Mouse (Mus musculus) forebrain, postnatal 0 days (tissue): ENCODE measurements around the gene Ippk. TPM values are rescaled to one million over a fixed set of nuclear protein-coding genes. Genes with fewer than 3 reads are reported as not detected.

Experiments used
- ATAC-seq: fragments of 200-750 bp; cut with Nextera tagmentation; 2 replicates; pipeline ENCODE4 v1.8.0; 2017; ENCODE audit warnings: mild to moderate bottlenecking, moderate library complexity
- DNase-seq: peaks from one replicate; pipeline ENCODE4 v3.0.0-alpha.2; 2015
- H3K27ac ChIP-seq: fragments of 300-500 bp; sonication (generic); 2 replicates; pipeline ENCODE4 v1.5.1; 2014; ENCODE audit warnings: low read depth, mild to moderate bottlenecking, antibody characterized with exemption, low read length, moderate library complexity, mixed read lengths
- H3K27me3 ChIP-seq: fragments of 300-500 bp; sonication (generic); 2 replicates; pipeline ENCODE4 v1.6.1; 2014; ENCODE audit warnings: mild to moderate bottlenecking, low read length, mixed read lengths; ENCODE audit not compliant: insufficient read depth
- H3K36me3 ChIP-seq: fragments of 300-500 bp; sonication (generic); 2 replicates; pipeline ENCODE4 v1.6.1; 2014; ENCODE audit warnings: mild to moderate bottlenecking, moderate library complexity; ENCODE audit not compliant: insufficient read depth
- H3K4me1 ChIP-seq: fragments of 300-500 bp; sonication (generic); 2 replicates; pipeline ENCODE4 v1.6.1; 2014; ENCODE audit warnings: antibody characterized with exemption; ENCODE audit not compliant: insufficient read depth
- H3K4me2 ChIP-seq: fragments of 300-500 bp; sonication (generic); 2 replicates; pipeline ENCODE4 v1.6.1; 2014; ENCODE audit warnings: low read depth, mild to moderate bottlenecking, moderate library complexity
- H3K4me3 ChIP-seq: fragments of 300-500 bp; sonication (generic); 2 replicates; pipeline ENCODE4 v1.5.1; 2014; ENCODE audit warnings: low read depth, low read length, mixed read lengths
- H3K9ac ChIP-seq: fragments of 300-500 bp; sonication (generic); 2 replicates; pipeline ENCODE4 v1.6.1; 2014; ENCODE audit warnings: mild to moderate bottlenecking
- H3K9me3 ChIP-seq: fragments of 300-500 bp; sonication (generic); 2 replicates; pipeline ENCODE4 v1.6.1; 2016; ENCODE audit warnings: low read length
- CTCF ChIP-seq: sonication (generic); IDR thresholded peaks from 2 replicates; pipeline ENCODE4 v1.5.1; 2016; ENCODE audit warnings: antibody characterized with exemption, control low read depth, low read depth
- WGBS: fragments of 180-500 bp; shearing (Covaris S2); extraction: QIAGEN DNeasy Blood & Tissue Kit; methylation state at CpG from one replicate; pipeline ENCODE4 v1.1.7; 2014; 5-methylcytosine and 5-hydroxymethylcytosine counted together
- polyA plus RNA-seq: library from polyadenylated mRNA; unstranded; fragments of >200 nt; fragmentation: Nextera tagmentation; extraction: Ambion mirVana; gene quantifications from 2 replicates; pipeline ENCODE4 v1.2.1, GENCODE M21; 2015
- total RNA-seq: library from RNA; depleted of rRNA; stranded (reverse); fragments of >200 nt; gene quantifications from 2 replicates; pipeline ENCODE4 v1.2.3, GENCODE M21; 2014

Gene Ippk
- total and polyA plus RNA-seq, 2 experiments from 2014 or later: 11.7 to 15.9 TPM

DNA sequence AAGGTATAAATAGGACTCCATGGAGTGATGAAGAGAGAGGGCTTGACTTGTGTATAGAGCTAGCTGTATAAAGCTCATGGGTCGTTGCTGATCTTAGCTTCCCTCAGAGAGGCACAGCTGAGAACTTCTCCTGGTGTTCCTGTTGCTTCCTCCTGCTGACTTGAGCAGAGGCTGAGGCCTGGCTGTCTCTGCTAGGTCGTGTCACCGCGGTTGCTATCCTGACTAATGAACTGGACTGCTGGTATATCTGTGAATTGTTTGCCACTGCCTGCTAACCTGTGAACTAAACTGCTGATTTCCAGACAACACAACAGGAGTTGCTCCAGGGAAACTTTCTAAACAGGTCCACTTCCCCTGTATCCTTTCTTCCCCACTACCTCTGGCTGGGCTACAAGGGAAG, 49.3 kb downstream of the Ippk start:
- no peaks in the 10 kb centered on the region for H3K9me3 ChIP-seq
- H3K4me2 ChIP-seq: no peak overlapping the region
- ATAC-seq (no peak), DNase-seq (no peak)
- peaks cover 6% of the 10 kb centered on the region for H3K36me3 ChIP-seq
- no peaks in the 10 kb centered on the region for H3K27me3 ChIP-seq
- TF ChIP-seq CTCF: no peak
- H3K9ac ChIP-seq: no peak overlapping the region
- H3K4me3 ChIP-seq: no peak overlapping the region
- no peak overlapping the region for H3K27ac ChIP-seq
- H3K4me1 ChIP-seq: no peaks in the 10 kb centered on the region
- 86% methylated on average over 4 of the region's 4 CpGs for WGBS

- WGBS: 43% methylated on average over 4 of the region's 4 CpGs
- Histone ChIP-seq H3K27ac (no peak overlapping the region), H3K4me1 (no peaks in the 10 kb centered on the region), H3K9me3 (no peaks in the 10 kb centered on the region), H3K9ac (no peak overlapping the region), H3K27me3 (no peaks in the 10 kb centered on the region), H3K4me2 (no peak overlapping the region), H3K36me3 (peaks cover 1% of the 10 kb centered on the region; the same call in 1 of the 2 replicates), H3K4me3 (no peak overlapping the region)
- DNase-seq (peak; percentile 9), ATAC-seq (0 out of 2 replicates have a peak, but pooled peaks have one; percentile 12)
- TF ChIP-seq CTCF: no peak
These were observed 49.8 kb downstream of the Ippk start for GRCm38 (mm10) chr13:49470806-49471205.

DNA sequence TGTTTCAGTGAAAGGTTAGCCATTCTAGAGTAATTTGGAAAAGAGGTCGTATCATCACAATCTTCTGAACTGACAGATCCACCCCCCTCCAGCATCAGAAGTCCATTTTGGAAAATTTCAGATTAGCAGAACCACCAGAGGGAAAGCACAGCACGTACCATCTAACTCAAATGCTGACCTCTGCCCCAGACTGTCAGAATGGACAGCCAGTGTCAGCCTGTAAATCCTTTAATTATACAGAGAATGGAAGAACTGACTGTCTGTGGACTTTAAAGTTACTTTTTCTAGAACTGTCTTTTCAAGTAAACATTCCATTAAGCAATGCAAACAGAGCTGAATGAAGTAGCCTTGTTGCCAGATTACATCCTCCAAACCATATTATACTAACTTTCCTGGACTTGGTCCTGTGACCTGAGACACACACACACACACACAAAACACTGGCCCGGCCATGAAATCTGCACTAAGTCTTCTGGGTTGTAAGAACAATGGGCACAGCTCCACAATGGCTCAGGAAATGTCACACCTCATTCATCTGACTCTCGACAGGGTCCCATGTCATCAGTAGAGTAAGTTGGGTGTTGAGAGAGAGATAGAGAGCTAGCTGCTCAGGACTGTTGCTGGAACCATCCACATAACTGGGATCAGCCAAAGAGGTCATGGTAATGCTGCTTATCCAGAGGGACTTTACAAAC, 51.1 kb downstream of the Ippk start:
- Histone ChIP-seq H3K4me2 (no peak overlapping the region), H3K36me3 (no peaks in the 10 kb centered on the region), H3K9me3 (no peaks in the 10 kb centered on the region), H3K4me1 (no peaks in the 10 kb centered on the region), H3K27me3 (no peaks in the 10 kb centered on the region), H3K27ac (no peak overlapping the region), H3K9ac (no peak overlapping the region), H3K4me3 (no peak overlapping the region)
- ATAC-seq (no peak), DNase-seq (no peak)
- 75% methylated on average over 4 of the region's 4 CpGs for WGBS
- no peak for TF ChIP-seq CTCF

DNA sequence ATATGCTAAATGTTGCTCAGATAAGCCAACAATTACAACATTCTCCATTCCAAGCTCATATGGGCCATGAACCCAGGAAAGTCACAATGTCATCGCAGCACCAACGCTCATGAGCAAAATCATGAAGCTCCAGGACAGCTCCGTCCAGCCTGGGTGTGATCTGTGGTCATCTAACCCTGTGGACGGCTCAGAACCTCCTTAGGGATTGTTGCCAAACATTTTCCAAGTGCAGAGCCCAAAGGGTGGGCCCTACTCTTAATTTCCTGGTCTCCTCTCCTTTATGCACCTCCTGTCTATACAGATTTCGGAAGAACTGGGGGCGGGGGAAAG, 51.6 kb downstream of the Ippk start:
- H3K27ac ChIP-seq: no peak overlapping the region
- 95% methylated on average over 6 of the region's 6 CpGs for WGBS
- no peaks in the 10 kb centered on the region for H3K27me3 ChIP-seq
- no peaks in the 10 kb centered on the region for H3K9me3 ChIP-seq
- no peak overlapping the region for H3K4me3 ChIP-seq
- ATAC-seq (no peak), DNase-seq (no peak)
- no peaks in the 10 kb centered on the region for H3K36me3 ChIP-seq
- no peak overlapping the region for H3K9ac ChIP-seq
- no peak for TF ChIP-seq CTCF
- H3K4me2 ChIP-seq: no peak overlapping the region
- no peaks in the 10 kb centered on the region for H3K4me1 ChIP-seq

DNA sequence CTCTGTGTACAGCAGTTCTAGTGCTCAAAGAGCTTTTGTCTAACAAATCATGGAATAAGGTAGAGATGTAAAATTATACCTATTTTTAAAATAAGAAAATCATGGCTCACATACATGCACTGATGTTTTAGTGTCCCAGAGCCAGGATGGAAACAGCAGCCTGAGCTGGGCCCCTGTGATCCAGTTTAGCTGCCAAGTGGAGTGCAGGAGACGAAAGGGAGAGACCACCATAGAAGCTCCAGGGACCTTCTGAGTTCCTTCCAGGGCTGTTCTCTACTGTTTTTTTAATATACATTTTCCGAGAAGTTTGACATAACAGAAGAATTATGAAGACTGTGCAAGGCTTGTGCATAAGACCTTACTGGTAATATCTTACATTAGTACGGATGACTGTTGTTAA, 56.8 kb downstream of the Ippk start:
- WGBS: 90% methylated on average over 3 of the region's 3 CpGs
- Histone ChIP-seq H3K27me3 (no peaks in the 10 kb centered on the region), H3K9ac (no peak overlapping the region), H3K4me2 (no peak overlapping the region), H3K27ac (no peak overlapping the region), H3K36me3 (no peaks in the 10 kb centered on the region), H3K9me3 (no peaks in the 10 kb centered on the region), H3K4me1 (no peaks in the 10 kb centered on the region), H3K4me3 (no peak overlapping the region)
- no peak for TF ChIP-seq CTCF
- no peak for ATAC-seq
- no peak for DNase-seq

GRCm38 (mm10) chr13:49478851-49479374, 57.9 kb downstream of the Ippk start:
- H3K36me3 ChIP-seq: no peaks in the 10 kb centered on the region

GRCm38 (mm10) chr13:49479399-49479798, 58.4 kb downstream of the Ippk start:
- H3K4me2 ChIP-seq: no peak overlapping the region
- H3K36me3 ChIP-seq: no peaks in the 10 kb centered on the region
- TF ChIP-seq CTCF: no peak
- no peak for DNase-seq
- H3K27me3 ChIP-seq: no peaks in the 10 kb centered on the region
- H3K4me1 ChIP-seq: no peaks in the 10 kb centered on the region
- no peak for ATAC-seq
- H3K4me3 ChIP-seq: no peak overlapping the region
- 62% methylated on average over 4 of the region's 4 CpGs for WGBS
- no peak overlapping the region for H3K27ac ChIP-seq
- H3K9me3 ChIP-seq: no peaks in the 10 kb centered on the region
- no peak overlapping the region for H3K9ac ChIP-seq

More at GRCm38 (mm10) chr13:49478851-49479374, 57.9 kb downstream of the Ippk start:
- no peak for TF ChIP-seq CTCF
- H3K4me1 ChIP-seq: no peaks in the 10 kb centered on the region
- H3K4me3 ChIP-seq: no peak overlapping the region
- H3K9me3 ChIP-seq: no peaks in the 10 kb centered on the region
- no peak overlapping the region for H3K27ac ChIP-seq
- no peak overlapping the region for H3K4me2 ChIP-seq
- DNase-seq (no peak), ATAC-seq (no peak)
- H3K27me3 ChIP-seq: no peaks in the 10 kb centered on the region
- 92% methylated on average over 6 of the region's 6 CpGs for WGBS
- no peak overlapping the region for H3K9ac ChIP-seq
